Mouse (Mus musculus) activated CD4-positive, CD25-positive, alpha-beta regulatory T cell, adult 4 months (primary cell): ENCODE data around the gene AL732309.1. TPM values are rescaled to one million over a fixed set of nuclear protein-coding genes. Genes with fewer than 3 reads are reported as not detected.

Source experiments
- ATAC-seq: one replicate; pipeline ENCODE4 v1.8.0; 2017
- polyA plus RNA-seq, 2 experiments: library from polyadenylated mRNA; unstranded; fragments of 100-300 nt; shearing (Covaris generic); gene quantifications; one replicate each; pipeline ENCODE4 v1.2.1; 2017

The AL732309.1 gene
- polyA plus RNA-seq, 2 experiments from 2014 or later: 3.6 to 4.2 TPM

DNA sequence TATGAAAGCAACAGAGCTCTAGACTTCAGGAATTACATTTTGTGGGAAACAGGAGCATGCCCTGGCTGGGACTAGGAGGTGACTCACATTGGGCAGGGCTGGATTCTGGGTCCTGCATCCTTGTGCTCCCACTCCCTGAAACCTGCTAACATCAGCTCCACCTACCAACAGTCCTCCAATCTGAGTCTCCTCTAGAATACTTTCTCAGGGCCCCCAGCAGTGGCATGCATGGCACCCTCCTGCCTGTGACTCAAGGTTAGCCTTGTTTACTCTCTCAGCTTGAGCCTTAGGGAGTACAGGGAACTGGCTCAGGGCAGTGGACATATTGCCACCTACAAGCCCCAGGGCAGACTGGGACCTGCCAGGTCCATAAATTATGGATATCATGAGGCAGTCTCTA is 8.6 kb downstream of the AL732309.1 start:
- ATAC-seq: no peak

DNA sequence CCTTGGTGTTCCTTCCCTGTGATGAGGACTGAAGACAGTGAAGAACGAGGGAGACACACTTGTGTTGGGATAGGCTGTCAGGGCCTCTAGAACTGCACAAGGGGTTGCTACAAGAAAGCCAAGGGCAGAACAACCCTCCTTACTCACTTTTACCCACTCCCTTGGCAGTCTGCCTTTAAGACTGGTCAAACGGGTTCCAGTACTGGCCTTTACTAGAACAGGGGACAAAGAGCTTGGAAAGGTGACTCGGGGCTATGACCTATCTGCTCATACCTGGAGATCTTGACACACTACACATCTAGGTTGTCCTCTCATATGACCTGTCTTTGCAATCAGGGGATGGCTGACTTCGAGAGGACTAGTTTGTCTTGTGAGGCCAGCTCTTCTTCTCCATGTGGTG is 9.1 kb downstream of the AL732309.1 start:
- no peak for ATAC-seq

DNA sequence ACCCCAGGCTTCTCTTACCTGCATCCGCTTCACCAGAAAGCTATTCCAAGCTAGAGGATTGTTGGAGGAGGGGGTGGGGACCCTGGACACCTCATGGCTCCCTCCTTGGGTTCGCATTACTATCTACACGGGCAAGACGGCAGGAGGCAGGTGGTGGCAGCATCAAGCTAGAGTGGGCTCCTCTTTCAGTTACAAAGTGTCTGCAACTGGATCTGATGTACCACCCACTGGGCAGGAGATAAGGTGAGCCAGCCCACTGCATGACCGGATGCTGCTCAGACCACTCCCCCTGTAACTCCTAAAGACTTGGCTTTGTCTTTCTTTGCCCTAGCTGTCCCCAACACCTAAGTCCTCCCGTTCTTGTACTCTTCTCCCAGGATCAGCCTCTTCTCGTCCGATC is 10.0 kb downstream of the AL732309.1 start, which contains the start of gene Rnf224:
Gene Rnf224, minus strand, starts transcription at position 174 of the 400 bp plus-strand sequence.
- ATAC-seq: no peak

- no peak for ATAC-seq
These were observed 12.0 kb downstream of the AL732309.1 start for GRCm38 (mm10) chr2:25234551-25235220.

GRCm38 (mm10) chr2:25234050-25234449 is 12.6 kb downstream of the AL732309.1 start, which contains the start of gene Slc34a3:
TSS of gene Slc34a3 (minus strand) at chr2:25234364.
- no peak for ATAC-seq

- ATAC-seq: no peak
These were observed 13.2 kb downstream of the AL732309.1 start for GRCm38 (mm10) chr2:25233421-25233820.

DNA sequence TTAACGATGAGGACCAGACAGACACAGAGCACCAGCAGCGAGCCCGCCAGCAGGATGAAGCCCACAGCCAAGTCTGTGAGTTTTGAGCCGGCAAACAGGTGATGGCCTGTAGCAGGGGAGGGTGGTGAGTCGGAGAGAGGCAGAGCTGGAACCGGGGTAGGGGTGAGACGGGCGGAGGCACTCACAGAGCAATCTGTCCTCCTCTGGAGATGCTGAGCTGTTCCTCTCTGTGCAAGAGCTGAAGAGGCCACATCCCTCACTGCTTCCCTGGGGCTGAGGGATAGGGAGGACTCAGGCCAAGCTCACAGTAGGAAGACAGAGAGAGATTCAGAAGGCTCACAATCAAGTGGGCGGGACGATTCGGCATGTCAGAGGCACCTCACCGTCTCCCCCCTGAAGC is 15.6 kb downstream of the AL732309.1 start:
- ATAC-seq: no peak

DNA sequence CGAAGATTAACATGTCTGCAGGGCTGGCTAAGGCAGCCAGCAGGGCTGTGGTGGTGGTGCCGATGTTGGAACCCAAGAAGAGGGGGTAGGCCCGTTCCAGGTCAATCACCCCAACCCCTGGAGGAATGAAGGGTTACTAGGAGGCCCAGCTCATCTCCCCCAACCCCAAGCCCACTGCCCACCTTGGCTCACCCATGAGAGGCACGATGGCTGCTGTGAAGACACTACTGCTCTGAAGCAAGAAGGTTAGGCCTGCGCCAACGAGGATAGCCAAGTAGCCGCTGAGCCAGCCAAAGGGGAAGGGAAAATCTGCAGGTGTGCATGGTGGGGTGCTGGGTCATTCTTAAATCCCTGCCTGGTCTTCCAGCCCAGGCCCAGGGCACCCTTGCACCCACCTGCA is 16.1 kb downstream of the AL732309.1 start:
- ATAC-seq: no peak

- ATAC-seq: no peak
These were observed 17.1 kb downstream of the AL732309.1 start for GRCm38 (mm10) chr2:25229582-25229981.

GRCm38 (mm10) chr2:25228995-25229530 is 17.6 kb downstream of the AL732309.1 start:
- no peak for ATAC-seq

GRCm38 (mm10) chr2:25228431-25228889 is 18.2 kb downstream of the AL732309.1 start:
- peak; percentile 41 for ATAC-seq

- ATAC-seq: no peak
These were observed 19.3 kb downstream of the AL732309.1 start for GRCm38 (mm10) chr2:25227406-25227805.

DNA sequence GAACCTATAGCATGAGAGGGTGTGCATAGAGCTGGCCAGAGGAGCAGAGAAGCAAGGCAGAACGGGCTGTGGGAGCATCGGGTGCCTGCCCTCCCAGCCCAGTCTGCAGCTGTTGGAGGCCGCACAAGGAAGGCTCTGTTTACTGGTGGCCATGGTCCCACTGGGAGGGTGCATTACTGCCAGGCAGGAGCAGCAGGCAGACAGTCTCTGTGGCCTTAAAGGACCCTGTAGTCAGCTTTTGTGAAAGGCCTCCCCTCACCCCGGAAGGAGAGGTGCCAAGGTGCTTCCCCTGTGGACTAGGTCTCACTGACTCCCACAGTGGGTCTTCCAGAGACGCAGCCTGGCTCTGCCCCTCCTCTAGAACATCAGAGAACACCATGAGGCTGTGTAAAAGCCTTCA is 19.8 kb downstream of the AL732309.1 start:
- no peak for ATAC-seq

DNA sequence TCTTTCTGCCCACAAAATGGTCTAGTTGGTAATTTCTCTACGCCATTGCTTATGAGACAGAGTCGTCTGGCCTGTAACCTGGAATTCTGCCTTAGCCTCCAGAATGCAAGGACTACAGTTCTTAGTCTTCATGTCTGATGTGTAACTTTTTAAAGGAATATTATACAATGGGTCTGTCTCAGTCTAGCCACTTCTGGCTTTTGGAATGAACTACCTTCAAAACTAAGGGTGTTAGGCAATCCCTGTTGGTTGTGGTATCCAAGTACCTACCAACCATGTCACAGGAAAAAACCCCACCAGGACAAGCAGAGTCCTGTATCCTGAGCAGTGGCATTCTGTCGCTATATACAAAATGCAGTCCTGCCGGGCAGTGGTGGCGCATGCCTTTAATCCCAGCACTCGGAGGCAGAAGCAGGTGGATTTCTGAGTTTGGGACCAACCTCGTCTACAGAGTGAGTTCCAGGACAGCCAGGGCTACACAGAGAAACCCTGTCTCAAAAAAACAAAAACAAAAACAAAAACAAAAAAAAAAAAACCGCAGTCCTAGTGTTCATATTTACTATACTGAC is 20.8 kb downstream of the AL732309.1 start:
- ATAC-seq: no peak

GRCm38 (mm10) chr2:25224766-25225752 is 21.6 kb downstream of the AL732309.1 start:
- ATAC-seq: peak; percentile 87

DNA sequence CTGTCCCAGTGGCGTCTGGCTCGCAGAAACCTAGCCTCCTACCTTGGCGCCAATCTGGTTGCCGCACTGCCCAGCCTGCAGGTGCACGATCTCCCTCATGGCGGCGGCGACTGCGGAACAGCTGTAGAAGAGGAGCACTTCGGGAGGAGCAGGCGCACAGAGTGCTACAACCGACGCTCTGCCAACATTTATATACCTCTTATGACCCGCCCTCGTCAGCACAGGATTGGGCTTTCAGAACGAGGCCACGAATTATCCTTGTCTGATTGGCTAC is 22.2 kb downstream of the AL732309.1 start, which contains the start of gene Tubb4b:
Gene Tubb4b, minus strand, starts transcription at position 211 of the 274 bp plus-strand sequence.
- no peak for ATAC-seq

- ATAC-seq: peak; percentile 6
These were observed 22.8 kb downstream of the AL732309.1 start for GRCm38 (mm10) chr2:25223681-25224491.

GRCm38 (mm10) chr2:25221331-25221772 is 25.3 kb downstream of the AL732309.1 start:
- no peak for ATAC-seq

GRCm38 (mm10) chr2:25218445-25218844 is 28.2 kb downstream of the AL732309.1 start, which contains the start of gene Fam166a:
TSS of gene Fam166a (plus strand) at chr2:25218745.
- no peak for ATAC-seq

DNA sequence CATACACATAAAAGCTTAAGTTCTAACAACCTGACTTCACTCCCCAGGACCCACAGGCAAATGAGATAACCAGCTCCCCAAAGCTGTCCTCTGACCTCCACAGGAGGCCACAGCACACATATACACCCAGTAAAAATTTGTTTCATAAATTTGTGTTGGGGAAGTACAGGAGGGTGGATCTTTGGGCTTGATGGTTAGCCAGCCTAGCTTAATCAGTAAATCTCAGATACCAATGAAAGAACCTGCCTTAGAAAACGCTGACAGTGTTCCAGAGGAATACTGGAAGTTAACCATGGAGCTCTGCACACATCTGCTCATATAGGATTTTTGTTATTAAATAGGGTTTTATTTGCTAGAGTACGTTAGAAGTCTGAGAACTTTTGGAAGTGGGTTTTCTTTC is 29.0 kb downstream of the AL732309.1 start:
- ATAC-seq: no peak

DNA sequence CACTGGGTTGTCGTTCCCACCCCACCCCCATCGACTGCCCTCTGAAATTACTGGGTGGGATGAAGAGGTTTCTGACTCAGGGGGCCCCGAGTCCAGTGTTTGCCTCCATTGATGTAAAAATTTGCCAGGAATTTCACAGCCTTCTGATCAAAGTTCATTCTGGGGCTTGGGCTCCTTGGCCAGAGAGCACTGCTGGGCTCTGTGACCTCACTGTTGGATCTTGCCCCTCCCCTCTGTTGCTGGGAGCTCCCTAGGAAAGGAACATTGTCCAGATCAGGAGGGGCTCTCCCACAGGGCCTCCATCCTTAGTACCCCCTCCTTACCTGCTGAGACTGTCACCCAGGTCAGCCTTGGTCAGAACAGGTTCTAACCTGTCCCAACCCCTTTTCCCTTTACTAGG is 32.2 kb downstream of the AL732309.1 start, which contains the start of gene Stpg3:
Gene Stpg3, minus strand, starts transcription at position 194 of the 400 bp plus-strand sequence.
- no peak for ATAC-seq
